Mouse (Mus musculus) brown adipose tissue, adult 24 weeks (tissue): Measurements from ENCODE around the gene Numa1. TPM values are rescaled to one million over a fixed set of nuclear protein-coding genes. Genes with fewer than 3 reads are reported as not detected.

Source experiments
- H3K27ac ChIP-seq: fragments of 200-500 bp; replicated peaks from 2 replicates; pipeline ENCODE4 v1.5.1; 2012; ENCODE audit warnings: low read depth, mild to moderate bottlenecking, low read length
- H3K4me1 ChIP-seq: fragments of 200-500 bp; 2 replicates; pipeline ENCODE4 v1.6.1; 2012; ENCODE audit warnings: low read length, mixed read lengths; ENCODE audit not compliant: control insufficient read depth, insufficient read depth, insufficient read length
- H3K4me3 ChIP-seq: fragments of 200-500 bp; 2 replicates; pipeline ENCODE4 v1.5.1; 2012; ENCODE audit warnings: low read depth, mild to moderate bottlenecking, low read length, moderate library complexity; ENCODE audit not compliant: insufficient read depth
- polyA plus RNA-seq: library from polyadenylated mRNA; stranded (reverse); fragments of >200 nt; gene quantifications from 2 replicates; pipeline ENCODE4 v1.2.4, GENCODE M21; 2012; ENCODE audit not compliant: missing spikeins, insufficient read depth, insufficient read length

Numa1 gene
- polyA plus RNA-seq, 1 experiment, result 74.0 TPM

DNA sequence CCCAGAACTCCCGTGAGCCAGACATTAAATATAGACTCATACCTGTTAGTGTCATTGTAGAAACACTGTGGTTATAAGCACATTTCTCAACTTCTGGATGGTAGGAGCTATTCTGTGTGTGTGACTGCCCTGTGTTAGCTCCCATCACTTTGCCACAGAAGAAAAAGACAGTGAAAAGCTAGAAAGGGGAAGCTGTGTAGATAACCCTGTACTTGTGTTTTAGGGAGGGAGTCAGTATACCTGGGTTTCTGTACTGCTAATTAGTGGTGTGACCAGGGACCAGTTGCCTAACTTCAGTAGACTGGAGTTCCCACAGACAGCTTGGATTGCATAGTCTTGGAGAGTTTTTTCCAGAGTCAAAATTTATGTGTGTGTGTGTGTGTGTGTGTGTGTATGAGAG, 22.6 kb downstream of the Numa1 start:
- Histone ChIP-seq H3K4me1 (peaks cover 2% of the 10 kb centered on the region; the same call in 1 of the 2 replicates), H3K27ac (no peak overlapping the region), H3K4me3 (no peak overlapping the region)

DNA sequence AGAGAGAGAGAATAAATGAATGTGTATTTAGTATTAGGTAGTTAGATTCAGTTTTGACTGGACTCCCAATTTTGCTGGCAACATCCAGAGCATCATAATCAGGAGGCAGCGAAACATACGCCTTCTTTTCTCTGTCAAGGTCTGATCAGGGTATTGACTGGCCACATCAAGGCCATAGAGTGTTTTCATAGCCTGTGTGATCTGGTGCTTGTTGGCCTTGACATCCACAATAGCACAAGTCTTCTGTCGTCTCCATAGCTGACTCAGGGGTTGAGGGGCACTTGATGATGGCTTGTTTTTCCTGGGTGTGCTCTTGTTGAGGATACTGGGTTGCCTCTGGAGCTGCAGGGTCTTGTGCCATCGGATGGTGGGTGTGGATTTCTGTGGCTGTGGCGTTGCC, 23.0 kb downstream of the Numa1 start:
- Histone ChIP-seq H3K4me3 (no peak overlapping the region), H3K4me1 (peaks cover 2% of the 10 kb centered on the region; the same call in 1 of the 2 replicates), H3K27ac (no peak overlapping the region)

DNA sequence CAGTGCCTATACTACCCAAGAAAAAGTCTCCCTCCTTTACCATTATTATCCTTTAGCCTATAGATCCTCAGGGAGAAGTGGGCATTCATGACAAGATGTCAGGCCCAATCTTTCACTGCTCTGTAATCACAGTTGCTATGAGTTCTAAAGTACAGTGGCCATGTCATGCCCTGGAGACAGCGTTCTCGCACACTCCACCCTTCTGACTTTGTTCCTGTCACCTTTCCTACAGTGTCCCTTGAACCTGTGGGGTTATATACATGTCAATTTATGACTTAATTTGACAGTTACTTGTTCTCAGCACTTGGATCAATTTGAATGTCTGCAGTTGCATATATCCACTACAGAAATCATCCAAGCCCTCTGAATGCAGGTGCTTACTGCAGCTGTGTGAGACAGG, 28.9 kb downstream of the Numa1 start:
- H3K4me1 ChIP-seq, result peaks cover 2% of the 10 kb centered on the region; the same call in 1 of the 2 replicates
- H3K27ac ChIP-seq, result no peak overlapping the region
- no peak overlapping the region for H3K4me3 ChIP-seq

GRCm38 (mm10) chr7:101963621-101964020, 29.7 kb downstream of the Numa1 start:
- no peak overlapping the region for H3K27ac ChIP-seq
- H3K4me1 ChIP-seq, result peaks cover 2% of the 10 kb centered on the region; the same call in 1 of the 2 replicates

GRCm38 (mm10) chr7:101964551-101964950, 30.6 kb downstream of the Numa1 start:
- H3K4me3 ChIP-seq, result no peak overlapping the region
- H3K4me1 ChIP-seq, result peaks cover 2% of the 10 kb centered on the region
- peak overlapping the region; percentile 86 for H3K27ac ChIP-seq

More at GRCm38 (mm10) chr7:101963621-101964020, 29.7 kb downstream of the Numa1 start:
- no peak overlapping the region for H3K4me3 ChIP-seq

- Histone ChIP-seq H3K4me1 (peaks cover 2% of the 10 kb centered on the region), H3K4me3 (no peak overlapping the region), H3K27ac (no peak overlapping the region; the same call in 1 of the 2 replicates)
These were observed 31.7 kb downstream of the Numa1 start for GRCm38 (mm10) chr7:101965606-101966005.

DNA sequence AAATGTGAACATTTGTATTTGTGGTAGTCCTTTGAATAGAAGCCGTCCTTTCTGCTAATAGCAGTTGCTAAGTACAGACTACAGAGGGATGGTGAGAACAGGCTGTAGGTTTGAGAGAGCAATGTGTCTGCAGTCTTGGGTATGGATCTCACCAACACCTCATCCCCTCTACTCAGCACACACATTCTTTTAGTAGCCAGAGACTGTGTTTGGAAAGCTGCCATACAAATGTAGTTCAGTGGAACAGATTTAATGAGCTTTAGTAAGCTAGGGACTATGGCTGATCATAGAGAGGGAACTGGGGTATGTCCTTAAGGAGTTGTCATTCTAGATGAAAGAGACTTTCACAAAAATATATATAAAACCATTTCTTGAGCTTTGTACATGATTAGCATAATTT, 33.3 kb downstream of the Numa1 start:
- Histone ChIP-seq H3K4me3 (no peak overlapping the region), H3K27ac (no peak overlapping the region), H3K4me1 (peaks cover 5% of the 10 kb centered on the region)

GRCm38 (mm10) chr7:101968751-101969150, 34.8 kb downstream of the Numa1 start:
- Histone ChIP-seq H3K27ac (peak overlapping the region; percentile 26; the same call in 1 of the 2 replicates), H3K4me3 (no peak overlapping the region), H3K4me1 (peaks cover 9% of the 10 kb centered on the region)

DNA sequence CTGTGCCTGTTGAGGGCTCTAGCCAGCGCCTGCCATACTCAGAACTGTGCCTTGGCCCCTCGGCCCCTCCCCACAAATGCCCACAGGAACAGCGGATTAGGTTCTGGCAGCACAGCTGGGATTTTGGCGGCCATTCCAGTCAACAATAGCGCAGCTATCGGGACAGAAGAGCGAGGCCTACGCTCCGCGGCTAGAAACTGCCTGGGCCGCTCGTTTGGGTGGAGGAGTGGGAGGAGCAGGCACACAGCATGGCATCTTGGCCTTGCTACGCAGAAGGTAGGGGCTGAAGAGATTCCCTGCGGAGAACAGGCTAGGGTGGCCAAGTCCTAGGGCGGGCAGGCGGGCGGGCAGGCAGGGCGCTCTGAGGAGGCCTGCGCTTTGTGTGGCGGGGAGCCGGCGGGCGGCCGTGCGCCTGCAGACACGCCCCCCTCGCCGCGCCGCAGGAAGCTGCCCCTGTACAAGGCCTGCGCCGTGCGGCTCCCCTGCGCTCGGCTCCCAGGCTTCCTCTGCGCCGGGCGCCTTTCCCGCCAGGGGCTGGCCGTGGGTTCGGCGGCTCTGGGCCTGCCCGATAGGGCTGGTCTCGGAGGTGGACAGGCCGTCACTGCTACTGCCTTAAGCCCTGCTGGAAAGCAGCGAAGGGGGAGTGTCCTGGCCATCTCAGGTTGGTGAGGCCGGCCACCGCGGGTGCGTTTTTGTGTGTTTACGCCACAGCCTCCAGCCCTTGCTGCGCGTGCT, 36.0 kb downstream of the Numa1 start:
- peak overlapping the region; percentile 95 for H3K27ac ChIP-seq
- H3K4me1 ChIP-seq, result peaks cover 17% of the 10 kb centered on the region
- peak overlapping the region; percentile 92 for H3K4me3 ChIP-seq

DNA sequence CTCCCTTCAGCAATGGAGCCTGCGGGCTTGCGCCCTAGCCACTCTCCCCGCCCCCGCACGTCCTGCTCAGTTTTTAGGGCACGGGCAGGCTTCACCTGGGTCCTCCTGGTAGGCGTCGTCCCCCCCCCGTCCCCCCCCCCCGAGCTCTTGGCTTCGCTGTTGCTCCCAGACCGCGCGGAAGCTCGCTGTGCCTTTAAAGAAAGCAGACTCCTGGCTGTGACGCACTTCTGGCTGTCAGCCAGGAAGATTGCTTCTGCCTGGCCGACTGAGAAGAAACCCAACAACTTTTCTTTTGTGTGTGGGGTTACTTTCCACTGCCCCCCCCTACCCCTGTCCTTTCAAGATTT, 36.5 kb downstream of the Numa1 start:
- H3K4me3 ChIP-seq, result peak overlapping the region; percentile 92
- peaks cover 20% of the 10 kb centered on the region for H3K4me1 ChIP-seq

DNA sequence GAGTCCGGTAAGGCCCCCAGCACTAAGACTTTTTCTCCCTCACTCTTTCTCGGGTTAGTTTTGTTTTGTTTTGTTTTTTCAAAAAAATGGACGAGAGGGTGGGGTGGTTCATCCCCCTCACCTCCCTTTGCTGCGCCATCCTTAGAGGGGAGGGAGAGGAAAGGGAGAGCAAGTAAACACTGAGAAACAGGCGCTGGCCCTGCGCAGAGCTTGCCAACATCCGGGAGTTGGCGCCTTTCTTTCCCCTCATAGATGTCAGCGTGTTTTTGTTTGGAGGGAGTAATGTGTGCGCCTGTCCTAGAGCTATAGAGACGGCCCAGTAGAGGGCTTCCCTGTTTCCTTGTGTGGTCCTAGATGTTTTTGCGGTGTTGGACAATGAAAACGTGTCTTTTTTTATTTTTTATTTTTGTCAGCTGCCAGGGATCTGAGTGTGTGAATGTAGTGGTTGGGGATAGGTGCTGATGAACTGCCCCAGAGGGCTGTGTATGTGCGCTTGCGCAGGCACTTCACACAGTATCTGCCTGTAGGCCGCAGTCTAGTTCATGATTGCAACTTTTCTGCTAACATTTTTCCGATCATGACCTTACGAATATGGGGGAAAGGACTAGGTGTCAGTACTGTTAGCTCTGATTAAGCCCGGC, 37.0 kb downstream of the Numa1 start:
- Histone ChIP-seq H3K27ac (peak overlapping the region; percentile 96), H3K4me3 (peak overlapping the region; percentile 92), H3K4me1 (peaks cover 19% of the 10 kb centered on the region)

More for the DNA sequence above, 36.5 kb downstream of the Numa1 start:
- H3K27ac ChIP-seq, result peak overlapping the region; percentile 96

GRCm38 (mm10) chr7:101971721-101972120, 37.8 kb downstream of the Numa1 start:
- Histone ChIP-seq H3K27ac (peak overlapping the region; percentile 96), H3K4me1 (peaks cover 22% of the 10 kb centered on the region), H3K4me3 (peak overlapping the region; percentile 92)

DNA sequence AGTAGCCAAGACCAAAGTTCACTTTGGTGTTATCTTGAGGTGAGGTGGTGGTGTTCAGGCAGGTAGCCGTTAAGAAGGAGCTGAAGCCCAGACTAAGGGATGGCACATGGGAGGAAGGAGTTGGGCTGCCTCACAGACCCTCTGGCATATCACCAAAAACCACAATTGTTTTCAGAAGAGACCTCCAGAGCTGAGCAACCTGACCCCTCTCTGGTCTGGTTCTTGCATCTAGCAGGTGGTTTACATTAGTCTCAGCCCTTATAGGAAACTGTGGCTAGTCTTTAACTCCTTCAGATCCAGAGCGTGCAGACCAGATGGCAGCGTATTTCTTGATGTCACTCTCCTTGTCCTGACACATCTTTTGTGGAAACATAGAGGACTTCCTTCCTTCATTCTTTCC, 39.8 kb downstream of the Numa1 start:
- H3K27ac ChIP-seq, result 0 out of 2 replicates have a peak overlapping the region, but pooled peaks have one; percentile 16
- H3K4me3 ChIP-seq, result no peak overlapping the region
- peaks cover 22% of the 10 kb centered on the region for H3K4me1 ChIP-seq

GRCm38 (mm10) chr7:101974505-101974904, 40.6 kb downstream of the Numa1 start:
- Histone ChIP-seq H3K4me1 (peaks cover 22% of the 10 kb centered on the region), H3K27ac (no peak overlapping the region), H3K4me3 (no peak overlapping the region)

DNA sequence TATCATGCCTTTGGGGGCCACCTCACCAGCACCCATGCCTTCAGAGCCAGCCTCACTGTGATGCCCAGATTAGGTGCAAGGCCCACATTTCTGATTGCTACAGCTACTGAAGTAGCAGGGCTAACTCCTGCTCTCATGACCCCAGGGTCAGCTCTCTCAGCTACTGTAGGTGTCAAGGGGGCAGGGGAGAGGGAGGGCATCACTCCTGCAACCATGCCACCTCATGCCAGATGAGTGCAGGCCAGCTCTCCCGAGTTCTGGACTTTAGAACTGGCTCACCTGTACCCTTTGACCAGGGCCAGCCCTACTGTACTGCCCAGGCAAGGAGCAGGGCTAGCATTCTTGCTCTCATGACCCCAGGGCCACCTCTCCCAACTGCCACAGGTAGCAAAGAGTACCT, 48.8 kb downstream of the Numa1 start:
- Histone ChIP-seq H3K27ac (no peak overlapping the region), H3K4me1 (peaks cover 7% of the 10 kb centered on the region; the same call in 1 of the 2 replicates), H3K4me3 (no peak overlapping the region)

DNA sequence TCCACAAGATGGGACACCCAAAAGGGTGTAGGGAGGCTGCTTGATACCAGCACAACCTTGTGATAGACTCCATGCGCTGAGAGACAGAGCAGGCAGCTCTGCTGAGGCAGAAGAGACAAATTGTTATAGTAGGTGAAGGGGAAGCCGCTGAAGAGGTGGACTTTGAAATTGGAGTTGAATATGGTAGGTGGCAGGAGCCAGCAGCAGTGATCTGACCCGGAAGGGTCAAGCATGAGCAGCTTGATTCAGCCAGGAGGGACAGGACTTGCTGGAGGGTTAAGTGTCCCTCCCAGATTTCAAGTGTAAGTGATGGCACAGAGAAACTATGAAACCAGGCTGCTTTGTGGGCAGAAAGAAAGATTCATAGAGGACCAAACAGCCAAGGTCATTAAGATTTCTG, 51.2 kb downstream of the Numa1 start:
- Histone ChIP-seq H3K27ac (no peak overlapping the region), H3K4me3 (no peak overlapping the region), H3K4me1 (peaks cover 7% of the 10 kb centered on the region; the same call in 1 of the 2 replicates)
